Mouse (Mus musculus) spleen, adult 2 months (tissue): Measurements from ENCODE around the gene Arih1. TPM values are rescaled to one million over a fixed set of nuclear protein-coding genes. Genes with fewer than 3 reads are reported as not detected.
A peak's percentile ranks its signal among the peaks of the same experiment; 100 is the strongest.

Experiments
- DNase-seq, 2 experiments: peaks; one replicate each; pipeline versions ENCODE4 v3.0.0 to v3.0.0-alpha.2; 2012 to 2021; ENCODE audit warnings: low spot score in 2 of 2, low read depth in 1 of 2
- H3K27ac ChIP-seq: fragments of 200-500 bp; 2 replicates; pipeline ENCODE4 v1.5.1; 2012; ENCODE audit warnings: low read length, inconsistent platforms; ENCODE audit not compliant: insufficient read depth
- H3K27me3 ChIP-seq: fragments of 200-500 bp; 2 replicates; pipeline ENCODE4 v1.6.1; 2012; ENCODE audit warnings: mild to moderate bottlenecking, moderate library complexity, low read length, inconsistent platforms; ENCODE audit not compliant: control insufficient read depth, insufficient read depth
- H3K36me3 ChIP-seq: fragments of 200-500 bp; 2 replicates; pipeline ENCODE4 v1.6.1; 2012; ENCODE audit warnings: mild to moderate bottlenecking, low read length, inconsistent platforms; ENCODE audit not compliant: control insufficient read depth, insufficient read depth
- H3K4me1 ChIP-seq: fragments of 200-500 bp; 2 replicates; pipeline ENCODE4 v1.6.1; 2011; ENCODE audit warnings: inconsistent platforms; ENCODE audit not compliant: control insufficient read depth, insufficient read depth, insufficient read length
- H3K4me3 ChIP-seq: fragments of 200-500 bp; 2 replicates; pipeline ENCODE4 v1.5.1; 2011; ENCODE audit warnings: mild to moderate bottlenecking, inconsistent platforms; ENCODE audit not compliant: insufficient read depth, insufficient read length; ENCODE audit errors: extremely low read depth
- CTCF ChIP-seq: fragments of 200-500 bp; IDR thresholded peaks from 2 replicates; pipeline ENCODE4 v1.5.1; 2011; ENCODE audit warnings: mild to moderate bottlenecking, inconsistent platforms; ENCODE audit not compliant: insufficient read depth, insufficient read length, insufficient replicate concordance; ENCODE audit errors: extremely low read depth
- POLR2A ChIP-seq: fragments of 200-500 bp; IDR thresholded peaks from 2 replicates; pipeline ENCODE4 v1.6.1; 2011; ENCODE audit warnings: low read depth, low read length, inconsistent platforms
- WGBS: fragments of 180-500 bp; shearing (Covaris S2); methylation state at CpG from one replicate; pipeline ENCODE4 v1.1.7; 2018; 5-methylcytosine and 5-hydroxymethylcytosine counted together
- polyA plus RNA-seq: library from polyadenylated mRNA; depleted of rRNA; stranded (reverse); fragments of >200 nt; gene quantifications from 2 replicates; pipeline ENCODE4 v1.2.3, GENCODE M21; 2012

Arih1 gene
- polyA plus RNA-seq, 1 experiment: 14.7 TPM

- Histone ChIP-seq H3K36me3 (peaks cover 8% of the 10 kb centered on the region), H3K4me1 (no peaks in the 10 kb centered on the region), H3K27me3 (no peaks in the 10 kb centered on the region), H3K4me3 (no peak overlapping the region), H3K27ac (no peak overlapping the region)
- 95% methylated on average over 1 of the region's 1 CpGs for WGBS
- no peak for DNase-seq
- TF ChIP-seq POLR2A: no peak
- no peak for TF ChIP-seq CTCF
These were observed 52.7 kb downstream of the Arih1 start for GRCm38 (mm10) chr9:59433729-59434128.

- whole genome bisulfite sequencing: 73% methylated on average over 2 of the region's 2 CpGs
- peaks cover 9% of the 10 kb centered on the region for H3K36me3 ChIP-seq
- H3K4me1 ChIP-seq: no peaks in the 10 kb centered on the region
- TF ChIP-seq POLR2A (no peak), CTCF (no peak)
- no peak overlapping the region for H3K27ac ChIP-seq
- no peak overlapping the region for H3K4me3 ChIP-seq
- H3K27me3 ChIP-seq: no peaks in the 10 kb centered on the region
- no peak for DNase-seq
These were observed 54.8 kb downstream of the Arih1 start for GRCm38 (mm10) chr9:59431626-59432025.

GRCm38 (mm10) chr9:59420487-59420886 is 65.9 kb downstream of the Arih1 start:
- whole genome bisulfite sequencing: 88% methylated on average over 6 of the region's 6 CpGs
- Histone ChIP-seq H3K4me3 (no peak overlapping the region), H3K27ac (no peak overlapping the region), H3K36me3 (peaks cover 2% of the 10 kb centered on the region; the same call in 1 of the 2 replicates), H3K4me1 (no peaks in the 10 kb centered on the region), H3K27me3 (no peaks in the 10 kb centered on the region)
- DNase-seq: no peak
- no peak for TF ChIP-seq CTCF

GRCm38 (mm10) chr9:59407271-59407670 is 79.1 kb downstream of the Arih1 start:
- H3K4me1 ChIP-seq: no peaks in the 10 kb centered on the region
- peaks cover 20% of the 10 kb centered on the region for H3K36me3 ChIP-seq
- TF ChIP-seq POLR2A: no peak
- DNase-seq: peak; percentile 10 to 15
- H3K4me3 ChIP-seq: no peak overlapping the region
- no peaks in the 10 kb centered on the region for H3K27me3 ChIP-seq
- 54% methylated on average over 1 of the region's 1 CpGs for WGBS
- no peak overlapping the region for H3K27ac ChIP-seq

- DNase-seq: no peak
- no peak for TF ChIP-seq POLR2A
- no peak for TF ChIP-seq CTCF
- Histone ChIP-seq H3K4me3 (no peak overlapping the region), H3K36me3 (peaks cover 20% of the 10 kb centered on the region), H3K4me1 (no peaks in the 10 kb centered on the region), H3K27me3 (no peaks in the 10 kb centered on the region), H3K27ac (no peak overlapping the region)
- WGBS: 91% methylated on average over 4 of the region's 4 CpGs
These were observed 97.3 kb downstream of the Arih1 start for GRCm38 (mm10) chr9:59389086-59389485.

GRCm38 (mm10) chr9:59388311-59388710 is 98.1 kb downstream of the Arih1 start:
- Histone ChIP-seq H3K27me3 (no peaks in the 10 kb centered on the region), H3K27ac (no peak overlapping the region), H3K4me1 (no peaks in the 10 kb centered on the region), H3K36me3 (peaks cover 14% of the 10 kb centered on the region), H3K4me3 (no peak overlapping the region)
- DNase-seq: no peak
- 54% methylated on average over 1 of the region's 1 CpGs for WGBS
- TF ChIP-seq POLR2A (no peak), CTCF (no peak)

- Histone ChIP-seq H3K4me3 (no peak overlapping the region), H3K27me3 (no peaks in the 10 kb centered on the region), H3K4me1 (no peaks in the 10 kb centered on the region), H3K27ac (no peak overlapping the region), H3K36me3 (peaks cover 7% of the 10 kb centered on the region)
- DNase-seq: no peak
- TF ChIP-seq CTCF (no peak), POLR2A (no peak)
- WGBS: 73% methylated on average over 3 of the region's 3 CpGs
These were observed 99.0 kb downstream of the Arih1 start for GRCm38 (mm10) chr9:59387461-59387860.
